Mouse (Mus musculus) lung, postnatal 0 days (tissue): ENCODE measurements around the gene Efnb3.

Experiments
- CTCF ChIP-seq: IDR thresholded peaks from 2 replicates; pipeline ENCODE4 v1.5.1; 2016; ENCODE audit warnings: antibody characterized with exemption, mild to moderate bottlenecking
- EP300 ChIP-seq: IDR thresholded peaks from 2 replicates; pipeline ENCODE4 v1.6.1; 2016; ENCODE audit warnings: antibody characterized with exemption, mild to moderate bottlenecking, control low read depth

GRCm38 (mm10) chr11:69580572-69581146, 20.7 kb upstream of the Efnb3 start:
- no peak for TF ChIP-seq CTCF
- no peak for TF ChIP-seq EP300
